Mouse (Mus musculus): Measurements from ENCODE around the gene Hoxb8. TPM values are rescaled to one million over a fixed set of nuclear protein-coding genes. Genes with fewer than 3 reads are reported as not detected.
A peak's percentile ranks its signal among the peaks of the same experiment; 100 is the strongest.

Hoxb8 gene
- polyA plus RNA-seq, 1 experiment from 2014 or later, result not detected

- Histone ChIP-seq H3K4me3 (replicated peaks) (no peak overlapping the region), H3K36me3 (no peaks in the 10 kb centered on the region), H3K9ac (no peak overlapping the region), H3K4me1 (peaks cover 6% of the 10 kb centered on the region; the same call in 1 of the 2 replicates), H3K9me3 (replicated peaks) (no peaks in the 10 kb centered on the region), H3K27ac (replicated peaks) (no peak overlapping the region), H3K4me2 (replicated peaks) (no peak overlapping the region), H3K27me3 (peaks cover 100% of the 10 kb centered on the region)
- no peak for ATAC-seq (ENCODE audit: insufficient number of reproducible peaks, low FRiP score, low TSS enrichment, low read depth)
- WGBS, result 9% methylated on average over 12 of the region's 12 CpGs
Measured at GRCm38 (mm10) chr11:96313806-96314428, 32.2 kb downstream of the Hoxb8 start.

- H3K36me3 ChIP-seq, result no peaks in the 10 kb centered on the region
- no peak overlapping the region for H3K9ac ChIP-seq
- WGBS, result 2% methylated on average over 34 of the region's 34 CpGs
- no peak overlapping the region for H3K27ac ChIP-seq (replicated peaks)
- ATAC-seq (ENCODE audit: insufficient number of reproducible peaks, low FRiP score, low TSS enrichment, low read depth), result no peak
- no peaks in the 10 kb centered on the region for H3K9me3 ChIP-seq (replicated peaks)
- H3K4me2 ChIP-seq (replicated peaks), result no peak overlapping the region
- no peak overlapping the region for H3K4me3 ChIP-seq (replicated peaks)
- H3K27me3 ChIP-seq, result peaks cover 100% of the 10 kb centered on the region
- peaks cover 10% of the 10 kb centered on the region; the same call in 1 of the 2 replicates for H3K4me1 ChIP-seq
Measured at GRCm38 (mm10) chr11:96314671-96315343, 33.1 kb downstream of the Hoxb8 start.

DNA sequence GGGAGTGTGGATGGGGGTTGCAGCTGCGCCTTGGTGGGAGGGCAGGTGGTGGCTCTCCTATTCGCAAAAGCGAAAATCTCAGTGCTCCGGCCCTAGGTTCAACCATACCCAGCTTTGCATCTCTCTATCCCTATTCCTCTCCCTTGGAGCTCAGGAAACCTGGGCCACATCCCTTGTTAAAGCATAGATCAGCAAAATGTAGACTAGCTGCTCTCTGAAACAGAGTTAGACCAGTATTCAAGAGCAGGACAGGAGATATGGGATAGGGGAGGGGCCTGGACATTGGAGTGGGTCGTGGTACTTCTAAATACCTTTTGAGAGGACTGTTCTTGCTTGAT, 33.6 kb downstream of the Hoxb8 start:
- Histone ChIP-seq H3K4me3 (replicated peaks) (no peak overlapping the region), H3K4me2 (replicated peaks) (no peak overlapping the region), H3K27ac (replicated peaks) (no peak overlapping the region), H3K9ac (no peak overlapping the region), H3K9me3 (replicated peaks) (no peaks in the 10 kb centered on the region), H3K4me1 (peaks cover 14% of the 10 kb centered on the region), H3K27me3 (peaks cover 100% of the 10 kb centered on the region), H3K36me3 (no peaks in the 10 kb centered on the region)
- 5% methylated on average over 5 of the region's 5 CpGs for WGBS
- ATAC-seq (ENCODE audit: insufficient number of reproducible peaks, low FRiP score, low TSS enrichment, low read depth), result no peak

- peaks cover 99% of the 10 kb centered on the region for H3K27me3 ChIP-seq
- no peak overlapping the region for H3K4me3 ChIP-seq (replicated peaks)
- no peak overlapping the region for H3K4me2 ChIP-seq (replicated peaks)
- no peaks in the 10 kb centered on the region for H3K36me3 ChIP-seq
- H3K9ac ChIP-seq, result no peak overlapping the region
- 5% methylated on average over 18 of the region's 18 CpGs for WGBS
- peaks cover 14% of the 10 kb centered on the region for H3K4me1 ChIP-seq
- H3K27ac ChIP-seq (replicated peaks), result no peak overlapping the region
- ATAC-seq (ENCODE audit: insufficient number of reproducible peaks, low FRiP score, low TSS enrichment, low read depth), result no peak
- H3K9me3 ChIP-seq (replicated peaks), result no peaks in the 10 kb centered on the region
Measured at GRCm38 (mm10) chr11:96316696-96317607, 35.2 kb downstream of the Hoxb8 start.

DNA sequence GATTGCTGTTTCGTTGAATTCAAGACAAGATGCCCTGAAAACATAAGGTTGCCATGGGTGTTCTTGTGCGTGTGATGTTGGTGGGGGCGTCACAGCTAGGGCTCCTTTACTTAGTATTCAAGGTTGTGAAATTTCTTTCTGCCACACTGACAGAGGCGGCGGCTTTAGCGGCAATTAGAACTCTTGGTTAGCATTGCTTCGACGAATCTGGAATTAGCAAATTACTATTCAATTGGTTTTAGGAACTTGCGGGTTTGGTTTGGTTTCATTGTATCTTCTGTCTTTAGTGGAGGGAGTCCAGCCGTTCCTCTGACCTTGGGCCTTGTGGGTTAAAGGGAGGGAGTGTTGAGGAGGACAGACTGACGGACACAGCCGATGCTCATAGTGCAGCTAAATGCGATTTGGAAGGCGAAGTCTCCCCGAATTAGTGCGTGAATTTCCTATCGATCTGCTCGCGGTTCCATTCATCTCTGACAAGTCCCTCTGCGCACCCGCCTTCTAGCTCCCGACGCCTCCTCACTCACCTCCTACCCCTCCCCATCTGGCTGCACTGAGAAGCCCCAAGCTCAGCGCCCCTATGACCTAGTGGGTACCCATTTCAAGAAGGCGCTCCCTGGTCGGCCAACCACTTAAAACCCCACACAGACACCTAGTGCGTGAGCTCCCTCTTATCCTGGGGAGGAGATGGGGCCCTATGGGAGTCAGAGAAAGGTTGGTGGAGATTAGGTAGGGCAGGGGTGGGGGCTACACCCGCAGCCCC, 36.1 kb downstream of the Hoxb8 start, which contains the start of gene Hoxb4:
TSS of gene Hoxb4 (plus strand) at position 660 of the 760 bp plus-strand sequence.
- Histone ChIP-seq H3K27me3 (peaks cover 99% of the 10 kb centered on the region), H3K4me3 (replicated peaks) (peak within 1 kb of the TSS; percentile 23), H3K36me3 (no peaks in the 10 kb centered on the region), H3K4me2 (replicated peaks) (peak within 1 kb of the TSS; percentile 36), H3K4me1 (peaks cover 14% of the 10 kb centered on the region), H3K9ac (no peak within 1 kb of the TSS), H3K9me3 (replicated peaks) (no peaks in the 10 kb centered on the region), H3K27ac (replicated peaks) (no peak within 1 kb of the TSS)
- 2% methylated on average over 28 of the region's 28 CpGs for WGBS
- no peak for ATAC-seq (ENCODE audit: insufficient number of reproducible peaks, low FRiP score, low TSS enrichment, low read depth)

DNA sequence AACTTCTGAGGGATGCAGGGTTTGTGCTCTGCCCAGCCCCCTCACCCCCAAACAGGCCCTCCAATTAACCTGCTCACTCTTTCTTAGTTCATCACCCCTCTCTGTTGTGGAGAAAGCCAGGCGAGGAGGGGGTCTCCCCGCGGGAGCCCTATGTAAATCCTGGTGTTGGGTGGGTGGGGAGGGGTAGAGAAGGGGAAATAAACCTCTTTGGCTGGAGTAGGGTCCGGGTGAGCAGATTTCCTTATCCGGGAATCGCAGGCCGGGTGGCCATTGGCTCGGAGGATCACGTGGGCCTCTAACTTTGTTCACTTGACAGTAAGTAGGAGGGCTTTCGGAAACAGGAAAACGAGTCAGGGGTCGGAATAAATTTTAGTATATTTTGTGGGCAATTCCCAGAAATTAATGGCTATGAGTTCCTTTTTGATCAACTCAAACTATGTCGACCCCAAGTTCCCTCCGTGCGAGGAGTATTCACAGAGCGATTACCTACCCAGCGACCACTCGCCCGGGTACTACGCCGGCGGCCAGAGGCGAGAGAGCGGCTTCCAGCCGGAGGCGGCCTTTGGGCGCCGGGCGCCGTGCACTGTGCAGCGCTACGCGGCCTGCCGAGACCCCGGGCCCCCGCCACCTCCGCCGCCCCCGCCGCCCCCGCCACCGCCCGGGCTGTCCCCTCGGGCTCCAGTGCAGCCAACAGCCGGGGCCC, 36.8 kb downstream of the Hoxb8 start:
- H3K9ac ChIP-seq, result no peak overlapping the region

DNA sequence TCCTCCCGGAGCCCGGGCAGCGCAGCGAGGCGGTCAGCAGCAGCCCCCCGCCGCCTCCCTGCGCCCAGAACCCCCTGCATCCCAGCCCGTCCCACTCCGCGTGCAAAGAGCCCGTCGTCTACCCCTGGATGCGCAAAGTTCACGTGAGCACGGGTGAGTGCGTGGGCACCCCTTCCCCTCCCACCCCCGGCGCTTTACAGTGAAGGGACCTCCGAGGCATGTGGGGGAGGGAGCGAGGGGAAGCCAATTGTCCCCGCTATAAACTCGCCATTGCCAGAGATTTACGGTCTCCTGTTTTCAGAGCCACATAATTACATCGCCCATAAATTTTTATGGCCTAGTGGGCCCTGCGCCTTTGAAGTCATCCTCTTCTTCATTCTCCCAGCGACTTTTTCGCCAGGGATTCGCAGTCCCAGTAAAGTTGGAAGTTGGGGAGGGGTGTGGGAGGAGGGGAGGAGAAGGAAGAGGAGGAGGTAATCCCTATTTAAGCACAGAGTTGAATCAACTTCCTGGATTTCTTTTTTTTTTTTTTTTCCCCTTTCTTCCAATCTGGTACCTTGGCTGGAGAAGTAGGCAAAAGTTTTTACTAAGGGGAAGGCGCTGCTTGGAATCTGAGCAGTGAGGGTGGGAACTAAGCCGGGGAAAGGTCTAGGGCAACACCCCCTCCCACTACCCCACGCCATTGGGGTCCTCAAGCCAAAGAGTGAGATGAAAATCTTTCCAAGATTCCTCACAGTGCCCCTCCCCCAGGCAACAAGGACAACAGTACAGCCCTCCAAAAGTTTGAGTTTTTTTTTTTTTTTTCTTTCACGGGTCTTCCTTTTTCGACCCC, 37.6 kb downstream of the Hoxb8 start:
- Histone ChIP-seq H3K4me3 (replicated peaks) (peak overlapping the region; percentile 23), H3K4me2 (replicated peaks) (peak overlapping the region; percentile 36), H3K9me3 (replicated peaks) (no peaks in the 10 kb centered on the region), H3K36me3 (no peaks in the 10 kb centered on the region), H3K9ac (no peak overlapping the region), H3K27me3 (peaks cover 99% of the 10 kb centered on the region), H3K4me1 (peaks cover 14% of the 10 kb centered on the region), H3K27ac (replicated peaks) (no peak overlapping the region)
- no peak for ATAC-seq (ENCODE audit: insufficient number of reproducible peaks, low FRiP score, low TSS enrichment, low read depth)
- WGBS, result 1% methylated on average over 34 of the region's 34 CpGs

More for the DNA sequence above, 36.8 kb downstream of the Hoxb8 start:
- Histone ChIP-seq H3K27me3 (peaks cover 99% of the 10 kb centered on the region), H3K4me3 (replicated peaks) (peak overlapping the region; percentile 23), H3K4me1 (peaks cover 14% of the 10 kb centered on the region), H3K4me2 (replicated peaks) (peak overlapping the region; percentile 36), H3K9me3 (replicated peaks) (no peaks in the 10 kb centered on the region), H3K27ac (replicated peaks) (no peak overlapping the region), H3K36me3 (no peaks in the 10 kb centered on the region)
- under 1% methylated on average over 45 of the region's 45 CpGs for WGBS
- ATAC-seq (ENCODE audit: insufficient number of reproducible peaks, low FRiP score, low TSS enrichment, low read depth), result 0 out of 2 replicates have a peak, but pooled peaks have one; percentile 34

- no peak overlapping the region for H3K4me2 ChIP-seq (replicated peaks)
- no peak overlapping the region for H3K27ac ChIP-seq (replicated peaks)
- no peaks in the 10 kb centered on the region for H3K9me3 ChIP-seq (replicated peaks)
- H3K4me1 ChIP-seq, result peaks cover 11% of the 10 kb centered on the region
- peaks cover 99% of the 10 kb centered on the region for H3K27me3 ChIP-seq
- WGBS, result under 1% methylated on average over 29 of the region's 29 CpGs
- no peak for ATAC-seq (ENCODE audit: insufficient number of reproducible peaks, low FRiP score, low TSS enrichment, low read depth)
- no peak overlapping the region for H3K9ac ChIP-seq
- peak overlapping the region; percentile 3; the same call in 1 of the 2 replicates for H3K4me3 ChIP-seq (replicated peaks)
- H3K36me3 ChIP-seq, result no peaks in the 10 kb centered on the region
Measured at GRCm38 (mm10) chr11:96319910-96320309, 38.2 kb downstream of the Hoxb8 start.

DNA sequence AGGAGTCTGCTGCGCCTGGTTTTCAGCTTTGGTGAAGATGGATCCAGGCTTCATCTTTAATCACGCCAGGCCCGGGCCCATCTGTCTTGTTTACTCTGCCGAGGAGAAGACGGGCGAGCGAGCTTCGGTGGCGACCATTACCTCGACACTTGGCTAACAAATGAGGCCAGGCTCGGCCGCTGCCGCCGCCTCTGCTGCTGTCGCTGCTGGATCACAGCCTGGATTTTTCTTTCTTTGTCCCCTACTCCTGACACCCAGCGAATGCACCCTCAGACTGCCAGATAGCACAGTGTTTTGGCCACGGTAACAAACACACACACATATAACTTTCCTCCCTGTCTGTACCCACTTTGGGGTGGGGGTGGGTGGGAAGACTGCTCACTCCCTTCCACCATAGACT, 39.0 kb downstream of the Hoxb8 start:
- WGBS, result 7% methylated on average over 17 of the region's 17 CpGs
- Histone ChIP-seq H3K4me3 (replicated peaks) (no peak overlapping the region), H3K27me3 (peaks cover 99% of the 10 kb centered on the region), H3K9me3 (replicated peaks) (no peaks in the 10 kb centered on the region), H3K4me2 (replicated peaks) (no peak overlapping the region), H3K4me1 (peaks cover 11% of the 10 kb centered on the region), H3K36me3 (no peaks in the 10 kb centered on the region), H3K9ac (no peak overlapping the region), H3K27ac (replicated peaks) (no peak overlapping the region)
- ATAC-seq (ENCODE audit: insufficient number of reproducible peaks, low FRiP score, low TSS enrichment, low read depth), result no peak

DNA sequence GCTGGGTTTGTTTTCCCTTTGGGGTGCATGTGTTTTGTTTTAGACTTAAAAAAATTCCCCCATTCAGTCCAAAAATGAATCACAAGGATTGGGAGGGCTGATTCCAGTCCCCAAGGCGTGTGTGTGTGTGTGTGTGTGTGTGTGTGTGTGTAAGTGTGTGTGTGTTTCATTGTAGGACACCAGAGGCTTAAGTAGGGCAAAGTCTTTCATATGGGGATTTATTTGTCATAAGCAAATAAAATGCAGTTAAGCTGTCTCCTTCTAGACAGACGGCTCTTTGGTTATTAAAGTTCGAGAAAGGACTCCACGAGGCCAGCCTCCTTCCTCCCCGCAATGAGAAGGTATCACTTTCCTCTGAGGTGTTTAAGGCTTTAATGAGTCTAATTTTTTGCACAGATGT, 40.1 kb downstream of the Hoxb8 start:
- no peak overlapping the region for H3K9ac ChIP-seq

More for the DNA sequence above, 40.1 kb downstream of the Hoxb8 start:
- no peak for ATAC-seq (ENCODE audit: insufficient number of reproducible peaks, low FRiP score, low TSS enrichment, low read depth)
- 7% methylated on average over 5 of the region's 5 CpGs for WGBS
- H3K9me3 ChIP-seq (replicated peaks), result no peaks in the 10 kb centered on the region
- H3K27me3 ChIP-seq, result peaks cover 99% of the 10 kb centered on the region
- H3K27ac ChIP-seq (replicated peaks), result no peak overlapping the region
- peaks cover 11% of the 10 kb centered on the region for H3K4me1 ChIP-seq
- no peaks in the 10 kb centered on the region for H3K36me3 ChIP-seq
- no peak overlapping the region for H3K4me2 ChIP-seq (replicated peaks)
- H3K4me3 ChIP-seq (replicated peaks), result no peak overlapping the region
